Mouse (Mus musculus) embryonic facial prominence, embryonic 12.5 days (tissue): ENCODE results near the gene Iqgap3. TPM values are rescaled to one million over a fixed set of nuclear protein-coding genes. Genes with fewer than 3 reads are reported as not detected.
A peak's percentile ranks its signal among the peaks of the same experiment; 100 is the strongest.

ENCODE experiments used
- ATAC-seq: fragments of 200-750 bp; cut with Nextera tagmentation; 2 replicates; pipeline ENCODE4 v1.8.0; 2017; ENCODE audit not compliant: insufficient number of reproducible peaks, insufficient read depth, low FRiP score, low TSS enrichment
- H3K27ac ChIP-seq: fragments of 300-500 bp; sonication (generic); 2 replicates; pipeline ENCODE4 v1.5.1; 2016; ENCODE audit warnings: mild to moderate bottlenecking
- H3K27me3 ChIP-seq: fragments of 300-500 bp; sonication (generic); 2 replicates; pipeline ENCODE4 v1.6.1; 2016; ENCODE audit warnings: mild to moderate bottlenecking, moderate library complexity
- H3K36me3 ChIP-seq: fragments of 300-500 bp; sonication (generic); 2 replicates; pipeline ENCODE4 v1.6.1; 2016; ENCODE audit warnings: mild to moderate bottlenecking
- H3K4me1 ChIP-seq: fragments of 300-500 bp; sonication (generic); 2 replicates; pipeline ENCODE4 v1.6.1; 2016
- H3K4me2 ChIP-seq: fragments of 300-500 bp; sonication (generic); replicated peaks from 2 replicates; pipeline ENCODE4 v1.6.1; 2016; ENCODE audit warnings: mild to moderate bottlenecking, moderate library complexity
- H3K4me3 ChIP-seq: fragments of 300-500 bp; sonication (generic); 2 replicates; pipeline ENCODE4 v1.5.1; 2016; ENCODE audit warnings: mild to moderate bottlenecking
- H3K9ac ChIP-seq: fragments of 300-500 bp; sonication (generic); 2 replicates; pipeline ENCODE4 v1.6.1; 2016; ENCODE audit warnings: mild to moderate bottlenecking, moderate library complexity
- H3K9me3 ChIP-seq: fragments of 300-500 bp; sonication (generic); 2 replicates; pipeline ENCODE4 v1.6.1; 2016; ENCODE audit warnings: mild to moderate bottlenecking, moderate library complexity
- WGBS: fragments of 180-500 bp; shearing (Covaris S2); methylation state at CpG from one replicate; pipeline ENCODE4 v1.1.7; 2016; 5-methylcytosine and 5-hydroxymethylcytosine counted together
- polyA plus RNA-seq: library from polyadenylated mRNA; unstranded; fragments of >200 nt; fragmentation: Nextera tagmentation; extraction: Ambion mirVana; gene quantifications from 2 replicates; pipeline ENCODE4 v1.2.1, GENCODE M21; 2016

Gene Iqgap3
- polyA plus RNA-seq, 1 experiment from 2014 or later: 25.8 TPM

DNA sequence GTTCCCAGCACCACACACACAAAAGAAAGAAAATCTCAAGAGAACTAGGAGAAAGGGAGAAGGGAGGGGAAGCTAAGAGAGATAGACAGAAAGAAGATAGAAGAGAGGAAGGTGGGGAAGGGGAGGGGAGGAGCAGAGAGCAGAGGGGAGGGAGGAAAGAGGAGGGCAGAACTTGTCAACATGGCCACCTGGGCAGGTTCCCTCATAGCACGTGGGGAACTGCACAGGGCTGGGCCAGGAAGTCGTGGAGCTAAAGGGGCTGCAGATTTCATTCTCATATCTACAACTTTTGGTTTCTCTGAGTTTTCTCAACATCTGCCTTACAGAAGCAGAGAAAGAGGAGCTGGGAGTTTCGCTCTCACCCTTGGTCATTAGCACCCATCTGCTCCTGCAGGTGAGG is 45.9 kb downstream of the Iqgap3 start:
- WGBS: 63% methylated on average over 3 of the region's 3 CpGs
- Histone ChIP-seq H3K36me3 (no peaks in the 10 kb centered on the region), H3K4me2 (no peak overlapping the region), H3K9ac (no peak overlapping the region), H3K4me1 (no peaks in the 10 kb centered on the region), H3K9me3 (no peaks in the 10 kb centered on the region), H3K4me3 (no peak overlapping the region), H3K27ac (no peak overlapping the region), H3K27me3 (no peaks in the 10 kb centered on the region)
- ATAC-seq: no peak

DNA sequence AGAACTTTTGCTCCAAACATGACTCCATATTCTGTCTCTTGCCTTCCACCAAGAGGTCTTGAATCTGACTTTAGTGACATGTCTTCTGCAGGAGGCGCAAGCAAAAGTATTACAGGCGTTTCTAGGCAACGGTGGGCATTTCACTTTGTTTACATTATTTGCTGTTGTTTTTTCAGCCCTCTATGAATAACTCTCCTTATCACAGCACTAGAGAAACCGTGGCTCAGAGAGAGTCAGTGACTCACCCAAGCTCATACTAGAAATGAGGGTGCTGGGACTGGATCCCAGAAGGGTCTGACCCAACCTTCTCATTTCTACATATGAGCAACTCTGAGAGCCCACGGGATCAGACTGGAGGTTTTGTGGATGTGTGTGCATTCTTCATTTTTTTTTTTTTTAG is 46.3 kb downstream of the Iqgap3 start:
- no peak for ATAC-seq
- H3K9me3 ChIP-seq: no peaks in the 10 kb centered on the region
- 78% methylated on average over 5 of the region's 5 CpGs for WGBS
- H3K27me3 ChIP-seq: no peaks in the 10 kb centered on the region
- no peaks in the 10 kb centered on the region for H3K4me1 ChIP-seq
- H3K4me2 ChIP-seq: no peak overlapping the region
- H3K36me3 ChIP-seq: no peaks in the 10 kb centered on the region
- no peak overlapping the region for H3K9ac ChIP-seq
- H3K27ac ChIP-seq: no peak overlapping the region
- H3K4me3 ChIP-seq: no peak overlapping the region

DNA sequence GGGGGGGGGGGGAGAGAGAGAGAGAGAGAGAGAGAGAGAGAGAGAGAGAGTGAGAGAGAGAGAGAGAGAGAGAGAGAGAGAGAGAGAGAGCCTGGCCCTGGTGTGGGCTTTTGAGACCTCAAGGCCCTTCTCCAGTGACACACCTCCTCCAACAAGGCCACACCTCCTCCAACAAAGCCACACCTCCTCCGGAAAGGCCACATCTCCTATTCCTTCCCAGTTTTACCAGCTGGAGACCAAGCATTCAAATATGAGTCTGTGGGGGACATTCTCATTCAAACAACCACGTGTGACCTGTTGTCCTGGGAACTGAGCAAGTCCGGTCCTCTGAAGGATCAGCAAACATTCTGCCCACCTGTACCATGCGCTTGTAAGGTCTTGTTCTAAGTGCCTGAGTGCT is 47.2 kb downstream of the Iqgap3 start:
- Histone ChIP-seq H3K4me3 (no peak overlapping the region), H3K4me1 (no peaks in the 10 kb centered on the region), H3K27me3 (no peaks in the 10 kb centered on the region), H3K9ac (no peak overlapping the region), H3K4me2 (no peak overlapping the region), H3K36me3 (no peaks in the 10 kb centered on the region), H3K9me3 (no peaks in the 10 kb centered on the region), H3K27ac (no peak overlapping the region)
- no peak for ATAC-seq
- 46% methylated on average over 4 of the region's 4 CpGs for WGBS

DNA sequence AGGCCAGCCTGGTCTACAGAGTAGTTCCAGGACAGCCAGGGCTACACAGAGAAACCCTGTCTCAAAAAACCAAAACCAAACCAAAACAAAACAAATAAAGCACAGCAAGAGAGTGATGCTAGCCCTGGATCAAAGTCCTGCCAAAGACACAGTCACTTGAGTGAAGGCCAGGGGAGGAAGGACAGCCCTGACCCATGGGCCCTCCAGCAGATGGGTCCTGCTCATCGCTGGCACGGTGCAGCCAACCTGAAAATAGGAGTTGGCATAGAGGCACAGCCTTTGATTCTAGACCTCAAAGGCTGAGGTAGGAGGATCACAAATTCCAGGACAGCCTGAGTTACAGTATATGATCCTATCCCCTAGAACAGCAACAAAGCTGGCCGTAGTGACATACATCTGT is 49.3 kb downstream of the Iqgap3 start:
- Histone ChIP-seq H3K4me2 (no peak overlapping the region), H3K9me3 (no peaks in the 10 kb centered on the region), H3K27me3 (no peaks in the 10 kb centered on the region), H3K4me3 (no peak overlapping the region), H3K4me1 (no peaks in the 10 kb centered on the region), H3K36me3 (no peaks in the 10 kb centered on the region), H3K9ac (no peak overlapping the region), H3K27ac (no peak overlapping the region)
- whole genome bisulfite sequencing: 90% methylated on average over 3 of the region's 3 CpGs
- ATAC-seq: no peak

DNA sequence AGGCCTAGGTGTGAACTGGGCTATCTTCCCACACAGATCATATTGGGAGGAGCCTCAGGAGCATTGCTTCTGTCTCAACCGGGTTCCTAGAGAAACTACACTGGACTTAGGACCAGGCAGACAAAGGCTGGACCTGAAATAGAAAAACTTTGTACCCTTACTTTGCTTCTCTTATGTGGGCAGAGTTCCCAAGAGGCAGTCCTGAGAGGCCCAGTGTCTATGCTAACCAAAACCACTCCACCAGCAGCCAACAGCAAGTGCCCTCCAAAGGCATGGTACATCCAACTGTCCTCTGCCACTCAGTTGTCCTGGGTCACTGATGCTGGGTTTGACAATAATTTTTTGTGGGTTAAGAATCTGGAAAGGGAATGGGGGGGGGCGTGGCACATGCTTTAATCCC is 50.7 kb downstream of the Iqgap3 start:
- 0 out of 2 replicates have a peak, but pooled peaks cover 2% of the 10 kb centered on the region for H3K4me1 ChIP-seq
- H3K9me3 ChIP-seq: no peaks in the 10 kb centered on the region
- no peak overlapping the region for H3K27ac ChIP-seq
- H3K4me3 ChIP-seq: no peak overlapping the region
- H3K36me3 ChIP-seq: no peaks in the 10 kb centered on the region
- ATAC-seq: no peak
- no peaks in the 10 kb centered on the region for H3K27me3 ChIP-seq
- 68% methylated on average over 2 of the region's 2 CpGs for WGBS
- no peak overlapping the region for H3K9ac ChIP-seq
- H3K4me2 ChIP-seq: no peak overlapping the region

DNA sequence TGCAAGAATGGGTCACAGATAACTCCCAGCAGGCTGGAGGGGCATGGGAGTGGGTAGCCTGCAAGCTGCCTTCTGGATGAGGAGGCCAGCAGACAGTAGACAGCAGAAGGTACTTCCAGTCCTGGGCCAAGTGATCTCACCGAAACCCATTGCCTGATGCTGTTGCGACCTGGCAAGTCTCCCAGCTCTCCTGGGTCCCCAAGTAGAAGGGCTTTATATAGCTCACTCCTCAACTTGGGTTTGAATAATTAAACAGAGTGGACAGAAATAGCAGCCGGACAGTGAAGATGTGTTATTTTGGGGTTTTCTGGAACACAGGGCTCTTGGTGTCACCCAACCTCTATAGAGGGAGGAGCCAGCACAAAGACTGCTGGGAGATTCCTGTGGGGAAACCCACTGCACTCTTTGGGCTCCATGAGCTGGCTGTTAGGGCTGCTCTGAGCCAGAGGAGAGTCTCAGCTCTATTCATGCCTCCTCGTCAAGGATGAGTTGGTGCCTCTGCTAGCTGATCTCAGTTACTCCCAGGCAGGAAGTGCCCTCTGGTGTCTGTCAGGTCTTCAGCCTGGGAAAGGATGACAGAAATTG is 51.5 kb downstream of the Iqgap3 start:
- Histone ChIP-seq H3K36me3 (no peaks in the 10 kb centered on the region), H3K27me3 (no peaks in the 10 kb centered on the region), H3K9ac (0 out of 2 replicates have a peak overlapping the region, but pooled peaks have one; percentile 5), H3K4me1 (0 out of 2 replicates have a peak, but pooled peaks cover 3% of the 10 kb centered on the region), H3K27ac (no peak overlapping the region), H3K4me3 (no peak overlapping the region), H3K4me2 (no peak overlapping the region), H3K9me3 (no peaks in the 10 kb centered on the region)
- ATAC-seq: no peak
- whole genome bisulfite sequencing: 61% methylated on average over 4 of the region's 4 CpGs

DNA sequence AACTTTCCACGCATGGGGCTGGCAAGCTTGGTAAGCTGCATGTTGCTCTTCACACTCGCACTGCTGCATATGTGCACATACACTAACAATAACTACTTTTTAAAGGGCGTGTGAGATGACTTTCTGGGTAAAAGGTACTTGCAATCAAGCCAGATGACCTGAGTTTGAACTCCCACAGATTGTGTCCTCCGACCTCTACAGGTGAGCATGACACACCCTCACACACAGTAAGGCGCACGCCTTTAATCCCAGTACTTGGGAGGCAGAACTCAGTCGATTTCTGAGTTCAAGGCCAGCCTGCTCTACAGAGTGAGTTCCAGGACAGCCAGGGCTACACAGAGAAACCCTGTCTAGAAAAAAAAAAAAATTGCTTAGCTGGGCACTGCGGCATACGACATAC is 54.6 kb downstream of the Iqgap3 start:
- H3K4me3 ChIP-seq: no peak overlapping the region
- H3K4me2 ChIP-seq: no peak overlapping the region
- H3K27me3 ChIP-seq: peaks cover 4% of the 10 kb centered on the region
- peaks cover 26% of the 10 kb centered on the region for H3K4me1 ChIP-seq
- no peak for ATAC-seq
- H3K27ac ChIP-seq: no peak overlapping the region
- H3K9me3 ChIP-seq: no peaks in the 10 kb centered on the region
- H3K36me3 ChIP-seq: no peaks in the 10 kb centered on the region
- 83% methylated on average over 9 of the region's 9 CpGs for WGBS
- H3K9ac ChIP-seq: no peak overlapping the region

DNA sequence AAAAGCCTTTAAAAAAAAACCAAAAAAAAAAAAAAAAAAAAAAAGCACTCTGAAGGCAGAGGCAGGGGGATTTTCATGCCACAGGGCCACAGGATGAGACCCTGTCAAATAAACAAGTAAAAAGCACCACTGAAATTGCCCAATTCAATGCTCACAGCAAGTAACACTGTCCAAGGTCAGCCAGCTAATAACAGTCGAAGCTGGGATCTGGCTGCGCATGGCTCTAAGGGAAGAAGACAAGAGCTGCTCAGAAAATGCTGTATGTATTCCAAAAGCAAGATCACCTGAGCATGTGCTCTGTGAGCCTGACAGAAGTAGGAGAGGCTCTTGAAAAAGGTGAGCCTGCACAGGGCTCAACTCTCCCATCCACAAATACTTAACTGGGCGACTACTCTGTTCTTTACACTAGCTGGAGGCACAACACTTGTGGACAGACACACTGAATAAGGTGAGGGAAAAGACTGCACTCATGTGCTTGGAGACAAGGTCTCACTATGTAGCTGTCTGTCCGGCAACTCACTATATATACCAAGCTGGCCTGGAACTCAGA is 55.2 kb downstream of the Iqgap3 start:
- Histone ChIP-seq H3K27ac (no peak overlapping the region), H3K9ac (peak overlapping the region; percentile 24; the same call in 1 of the 2 replicates)
- WGBS: 84% methylated on average over 4 of the region's 4 CpGs

DNA sequence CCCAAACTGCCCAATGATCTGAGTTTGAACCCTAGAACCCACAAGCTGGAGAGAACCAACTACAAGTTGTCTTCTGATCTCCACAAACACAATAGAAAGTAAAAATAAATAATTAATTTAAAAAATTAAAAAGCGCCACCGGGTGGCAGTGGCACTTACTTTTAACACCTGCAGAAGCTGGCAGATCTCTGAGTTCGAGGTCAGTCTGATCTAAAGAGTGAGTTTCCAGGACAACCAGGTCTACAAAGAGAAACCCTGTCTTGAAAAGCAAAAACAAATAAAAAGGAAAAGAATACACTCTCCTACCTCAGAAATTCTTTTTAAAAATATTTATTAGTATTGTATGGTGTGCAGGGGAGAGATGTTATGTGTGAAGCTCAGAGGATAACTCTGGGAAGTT is 56.0 kb downstream of the Iqgap3 start:
- Histone ChIP-seq H3K9me3 (no peaks in the 10 kb centered on the region), H3K36me3 (no peaks in the 10 kb centered on the region), H3K9ac (peak overlapping the region; percentile 38), H3K4me2 (peak overlapping the region; percentile 90), H3K27ac (peak overlapping the region; percentile 93), H3K27me3 (peaks cover 4% of the 10 kb centered on the region), H3K4me3 (peak overlapping the region; percentile 54), H3K4me1 (peaks cover 26% of the 10 kb centered on the region)
- WGBS: 10% methylated on average over 3 of the region's 3 CpGs
- ATAC-seq: no peak

More for the DNA sequence above, 55.2 kb downstream of the Iqgap3 start:
- no peaks in the 10 kb centered on the region for H3K9me3 ChIP-seq
- peak overlapping the region; percentile 90; the same call in 1 of the 2 replicates for H3K4me2 ChIP-seq
- ATAC-seq: no peak
- H3K4me1 ChIP-seq: peaks cover 26% of the 10 kb centered on the region
- H3K27me3 ChIP-seq: peaks cover 4% of the 10 kb centered on the region
- H3K4me3 ChIP-seq: no peak overlapping the region
- H3K36me3 ChIP-seq: no peaks in the 10 kb centered on the region

DNA sequence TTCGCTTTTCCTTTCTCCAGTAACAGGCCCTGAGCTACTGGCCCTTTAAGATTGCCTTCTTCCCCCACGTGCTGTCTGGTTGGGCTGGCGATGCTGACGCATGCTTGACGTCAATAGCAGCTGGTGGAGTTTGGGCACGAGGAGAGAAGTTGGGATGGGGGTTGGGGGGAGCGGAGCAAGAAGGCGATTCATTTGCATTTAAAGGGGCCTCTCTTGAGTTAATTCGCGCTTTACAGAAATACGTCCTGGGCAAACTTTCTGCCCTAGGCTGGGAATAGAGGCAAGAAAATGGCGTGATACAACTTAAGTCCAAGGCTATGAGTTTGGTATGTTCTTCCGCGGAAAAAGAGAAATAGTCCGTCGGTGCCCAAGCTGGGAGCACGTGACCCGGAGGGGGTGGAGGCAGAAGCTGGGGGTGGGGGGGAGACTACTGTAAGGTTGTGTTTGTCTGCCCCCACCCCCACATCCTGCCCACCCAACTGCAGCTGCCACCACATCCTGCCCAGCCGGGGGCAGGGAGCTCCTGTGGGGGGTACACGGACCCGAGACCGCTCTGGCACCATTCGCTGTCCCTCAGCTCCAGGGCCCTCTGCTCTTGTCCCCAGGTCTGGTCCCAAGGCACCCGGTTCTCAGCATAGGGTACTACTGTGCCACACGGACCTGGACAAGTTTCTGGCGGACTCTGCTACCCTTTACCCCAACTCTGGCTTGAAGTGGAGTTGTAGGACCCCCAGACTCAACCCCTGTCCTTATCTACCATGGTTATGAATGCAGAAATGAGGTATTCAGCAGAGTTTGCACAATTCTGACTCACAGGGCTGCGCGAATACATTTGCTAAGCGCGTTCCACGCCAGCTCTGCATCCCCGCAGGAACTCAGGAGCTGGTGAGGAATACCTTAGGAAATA is 56.8 kb downstream of the Iqgap3 start:
- peak overlapping the region; percentile 90 for H3K4me2 ChIP-seq
- H3K27me3 ChIP-seq: peaks cover 4% of the 10 kb centered on the region
- peak overlapping the region; percentile 93 for H3K27ac ChIP-seq
- WGBS: under 1% methylated on average over 32 of the region's 32 CpGs
- peak overlapping the region; percentile 71 for H3K9ac ChIP-seq
- H3K36me3 ChIP-seq: no peaks in the 10 kb centered on the region
- H3K4me1 ChIP-seq: peaks cover 30% of the 10 kb centered on the region
- peak overlapping the region; percentile 54 for H3K4me3 ChIP-seq
- 0 out of 2 replicates have a peak, but pooled peaks have one; percentile 45 for ATAC-seq
- H3K9me3 ChIP-seq: no peaks in the 10 kb centered on the region

DNA sequence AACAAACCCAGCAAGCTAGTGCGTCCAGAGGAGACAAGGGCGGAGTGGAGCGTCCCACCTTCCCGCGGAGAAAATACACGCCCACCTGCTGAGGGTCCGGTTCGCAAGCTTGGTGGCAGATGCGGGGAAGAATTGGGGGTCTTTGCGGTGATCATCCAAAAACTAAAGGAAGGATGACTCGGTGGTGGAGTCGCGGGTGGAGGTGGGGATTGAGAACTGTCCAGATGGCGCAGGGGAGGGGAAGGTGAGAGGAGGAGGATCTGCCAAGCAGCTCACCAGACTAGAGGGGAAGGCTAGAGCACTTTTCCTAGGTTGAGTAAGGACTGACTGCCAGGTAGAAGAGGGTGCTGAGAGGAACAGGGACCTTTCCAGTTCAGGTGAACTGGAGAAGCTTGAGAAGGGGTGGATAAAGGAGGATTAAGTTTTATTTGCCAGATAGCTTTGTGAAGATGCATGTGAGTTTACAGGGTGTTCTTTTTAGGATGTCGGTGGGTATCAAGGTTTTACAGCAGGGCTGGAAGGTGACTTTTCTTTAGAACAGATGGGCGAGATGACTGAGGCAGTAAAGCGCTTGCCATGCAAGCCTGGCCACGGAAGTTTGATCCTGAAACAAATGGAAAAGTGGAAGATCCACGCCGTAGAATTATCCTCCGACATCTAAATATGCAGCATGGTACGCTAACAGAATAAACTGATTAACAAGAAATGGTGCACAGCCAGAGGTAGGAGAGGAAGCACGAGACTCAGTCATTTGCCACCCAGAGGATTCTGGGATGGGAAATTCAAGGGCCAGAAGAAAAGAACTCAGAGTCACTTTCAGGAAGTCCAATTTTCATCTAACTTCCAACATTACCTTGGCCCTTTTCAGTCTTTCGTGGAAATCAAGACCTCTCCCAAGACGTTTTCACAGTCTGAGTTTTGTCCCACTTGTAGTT is 57.7 kb downstream of the Iqgap3 start:
- peak overlapping the region; percentile 54 for H3K4me3 ChIP-seq
- H3K27ac ChIP-seq: peak overlapping the region; percentile 93
- 17% methylated on average over 25 of the region's 25 CpGs for WGBS
- peaks cover 39% of the 10 kb centered on the region for H3K4me1 ChIP-seq
- no peaks in the 10 kb centered on the region for H3K9me3 ChIP-seq
- ATAC-seq: no peak
- peak overlapping the region; percentile 71 for H3K9ac ChIP-seq
- H3K36me3 ChIP-seq: no peaks in the 10 kb centered on the region
- H3K27me3 ChIP-seq: peaks cover 4% of the 10 kb centered on the region
- H3K4me2 ChIP-seq: peak overlapping the region; percentile 90
